Mouse (Mus musculus) kidney, adult 2 months (tissue): ENCODE data around the gene Prrg2. TPM values are rescaled to one million over a fixed set of nuclear protein-coding genes. Genes with fewer than 3 reads are reported as not detected.

Experiments
- DNase-seq: peaks from one replicate; pipeline ENCODE4 v3.0.0; 2021
- H3K27ac ChIP-seq: fragments of 200-500 bp; 2 replicates; pipeline ENCODE4 v1.5.1; 2012; ENCODE audit warnings: low read depth, low read length, control low read depth, inconsistent platforms; ENCODE audit not compliant: insufficient read depth
- H3K27me3 ChIP-seq: fragments of 200-500 bp; replicated peaks from 2 replicates; pipeline ENCODE4 v1.6.1; 2012; ENCODE audit warnings: mild to moderate bottlenecking, moderate library complexity, low read length, inconsistent platforms; ENCODE audit not compliant: control insufficient read depth, insufficient read depth
- H3K36me3 ChIP-seq: fragments of 200-500 bp; 2 replicates; pipeline ENCODE4 v1.6.1; 2012; ENCODE audit warnings: mild to moderate bottlenecking, moderate library complexity, low read length, inconsistent platforms; ENCODE audit not compliant: control insufficient read depth, insufficient read depth
- H3K4me1 ChIP-seq: fragments of 200-500 bp; 2 replicates; pipeline ENCODE4 v1.6.1; 2011; ENCODE audit warnings: low read length; ENCODE audit not compliant: control insufficient read depth, insufficient read depth
- H3K4me3 ChIP-seq: fragments of 200-500 bp; 2 replicates; pipeline ENCODE4 v1.5.1; 2011; ENCODE audit warnings: mild to moderate bottlenecking, low read depth, low read length, control low read depth; ENCODE audit not compliant: insufficient read depth
- CTCF ChIP-seq: fragments of 200-500 bp; conservative IDR thresholded peaks from 2 replicates; pipeline ENCODE4 v1.5.1; 2011; ENCODE audit warnings: low read depth, mild to moderate bottlenecking, control low read depth, low read length, moderate library complexity, mixed read lengths; ENCODE audit not compliant: insufficient read depth, insufficient read length
- POLR2A ChIP-seq: fragments of 200-500 bp; IDR thresholded peaks from one replicate; pipeline ENCODE4 v1.6.1; 2011; ENCODE audit warnings: low read depth, low read length, control low read depth
- WGBS: fragments of 180-500 bp; shearing (Covaris S2); methylation state at CpG from one replicate; pipeline ENCODE4 v1.1.7; 2018; 5-methylcytosine and 5-hydroxymethylcytosine counted together
- polyA plus RNA-seq: library from polyadenylated mRNA; depleted of rRNA; stranded (reverse); fragments of >200 nt; gene quantifications from 2 replicates; pipeline ENCODE4 v1.2.3, GENCODE M21; 2012

Prrg2 gene
- polyA plus RNA-seq, 1 experiment, result 80.9 TPM

DNA sequence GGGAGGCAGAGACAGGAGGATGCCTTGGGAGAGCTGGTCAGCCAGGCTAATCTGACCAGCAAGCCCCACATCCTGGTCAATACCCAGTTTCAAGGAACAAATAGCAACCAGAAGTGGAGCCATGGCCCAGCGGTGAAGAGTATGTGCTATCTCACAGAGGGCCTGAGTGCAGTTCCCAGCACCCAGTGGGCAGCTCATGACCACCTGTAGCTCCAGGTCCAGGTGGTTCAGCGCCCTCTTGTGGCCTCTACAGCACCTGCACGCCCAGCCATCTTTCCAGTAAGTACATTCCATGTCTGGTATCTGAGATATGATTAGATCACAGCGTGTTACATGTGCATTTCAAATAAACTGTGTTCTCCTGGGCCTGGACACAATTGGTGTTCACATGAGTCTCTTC is 23.6 kb upstream of the Prrg2 start:
- H3K27me3 ChIP-seq, result no peaks in the 10 kb centered on the region
- H3K27ac ChIP-seq, result no peak overlapping the region
- H3K4me3 ChIP-seq, result no peak overlapping the region
- no peak for DNase-seq
- WGBS, result 80% methylated on average over 4 of the region's 4 CpGs
- no peaks in the 10 kb centered on the region; the same call in 1 of the 2 replicates for H3K4me1 ChIP-seq
- no peaks in the 10 kb centered on the region for H3K36me3 ChIP-seq
- TF ChIP-seq CTCF (peak; percentile 22; the same call in 1 of the 2 replicates), POLR2A (no peak)

DNA sequence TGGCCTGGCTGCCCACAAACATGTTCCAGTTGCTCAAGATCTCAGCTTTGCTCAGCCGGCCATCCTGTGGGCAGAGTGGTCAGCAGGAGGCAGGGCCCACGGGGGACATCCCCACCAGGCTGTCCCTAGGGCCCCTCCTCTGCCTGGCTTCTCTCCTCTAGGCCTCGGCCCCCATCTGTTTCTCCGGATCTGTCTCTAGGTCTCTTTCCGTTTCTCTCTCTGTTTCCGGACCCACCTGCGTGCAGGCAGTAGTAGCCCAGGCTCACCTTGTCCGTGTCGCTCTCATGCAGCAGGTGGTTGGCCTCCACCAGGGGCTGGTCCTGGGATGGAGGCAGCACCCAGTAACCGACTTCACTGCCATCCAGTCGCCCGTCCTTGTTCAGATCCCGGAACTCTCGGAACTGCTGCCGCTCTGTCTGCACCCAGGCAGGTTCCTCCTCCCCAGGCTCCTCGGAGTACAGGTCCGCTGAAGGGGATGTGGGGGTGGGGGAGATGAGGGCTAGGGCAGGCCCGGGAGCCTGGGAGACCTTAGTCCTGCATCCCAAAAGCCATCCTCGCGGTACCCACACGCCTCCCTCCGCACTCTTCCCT is 20.9 kb upstream of the Prrg2 start:
- Histone ChIP-seq H3K27me3 (no peaks in the 10 kb centered on the region), H3K36me3 (no peaks in the 10 kb centered on the region), H3K4me3 (no peak overlapping the region), H3K4me1 (no peaks in the 10 kb centered on the region; the same call in 1 of the 2 replicates), H3K27ac (no peak overlapping the region)
- no peak for TF ChIP-seq POLR2A
- TF ChIP-seq CTCF, result no peak
- no peak for DNase-seq
- WGBS, result 83% methylated on average over 22 of the region's 22 CpGs

GRCm38 (mm10) chr7:45082401-45083299 is 20.2 kb upstream of the Prrg2 start:
- Histone ChIP-seq H3K4me3 (no peak overlapping the region), H3K4me1 (no peaks in the 10 kb centered on the region; the same call in 1 of the 2 replicates), H3K27me3 (no peaks in the 10 kb centered on the region), H3K36me3 (no peaks in the 10 kb centered on the region), H3K27ac (peak overlapping the region; percentile 17)
- TF ChIP-seq POLR2A (no peak), CTCF (no peak)
- WGBS, result 58% methylated on average over 25 of the region's 25 CpGs
- DNase-seq, result peak; percentile 64

GRCm38 (mm10) chr7:45081016-45081415 is 18.5 kb upstream of the Prrg2 start:
- no peaks in the 10 kb centered on the region; the same call in 1 of the 2 replicates for H3K4me1 ChIP-seq
- no peaks in the 10 kb centered on the region for H3K36me3 ChIP-seq
- no peaks in the 10 kb centered on the region for H3K27me3 ChIP-seq
- no peak for DNase-seq
- 66% methylated on average over 5 of the region's 5 CpGs for WGBS
- no peak overlapping the region for H3K4me3 ChIP-seq
- TF ChIP-seq POLR2A (no peak), CTCF (no peak)
- no peak overlapping the region for H3K27ac ChIP-seq

- Histone ChIP-seq H3K27ac (no peak overlapping the region), H3K36me3 (no peaks in the 10 kb centered on the region), H3K27me3 (no peaks in the 10 kb centered on the region), H3K4me3 (no peak overlapping the region), H3K4me1 (no peaks in the 10 kb centered on the region; the same call in 1 of the 2 replicates)
- TF ChIP-seq POLR2A (no peak), CTCF (peak; percentile 96)
- peak; percentile 93 for DNase-seq
- 1% methylated on average over 10 of the region's 10 CpGs for WGBS
Measured at GRCm38 (mm10) chr7:45079856-45080255, 17.4 kb upstream of the Prrg2 start.

DNA sequence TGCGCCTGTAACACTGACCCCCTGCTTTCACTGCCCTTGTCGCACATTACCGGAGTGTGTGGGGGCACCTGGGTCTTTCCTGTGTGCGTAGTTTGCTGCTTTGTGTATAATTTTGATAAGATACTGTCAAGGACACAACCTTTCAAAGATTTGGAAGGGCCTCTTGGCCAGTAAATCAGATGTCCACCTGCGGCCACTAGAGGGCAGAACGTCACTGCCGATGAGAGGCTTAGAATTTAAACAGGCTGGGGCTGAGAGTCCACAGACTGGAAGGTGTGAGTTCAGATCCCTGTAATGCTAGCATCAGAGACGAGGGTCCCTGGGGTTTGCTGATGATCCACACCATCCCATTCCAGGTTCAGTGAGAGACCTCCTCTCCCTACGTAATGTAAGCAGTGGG is 16.0 kb upstream of the Prrg2 start:
- peak; percentile 79 for DNase-seq
- WGBS, result 35% methylated on average over 9 of the region's 9 CpGs
- Histone ChIP-seq H3K4me3 (no peak overlapping the region), H3K36me3 (no peaks in the 10 kb centered on the region), H3K27ac (no peak overlapping the region), H3K4me1 (no peaks in the 10 kb centered on the region; the same call in 1 of the 2 replicates), H3K27me3 (no peaks in the 10 kb centered on the region)
- peak; percentile 87 for TF ChIP-seq CTCF
- TF ChIP-seq POLR2A, result no peak

- Histone ChIP-seq H3K4me3 (no peak overlapping the region), H3K36me3 (no peaks in the 10 kb centered on the region), H3K27ac (no peak overlapping the region), H3K27me3 (no peaks in the 10 kb centered on the region), H3K4me1 (no peaks in the 10 kb centered on the region; the same call in 1 of the 2 replicates)
- WGBS, result 83% methylated on average over 2 of the region's 2 CpGs
- DNase-seq, result no peak
- TF ChIP-seq CTCF (no peak), POLR2A (no peak)
Measured at GRCm38 (mm10) chr7:45077829-45078228, 15.4 kb upstream of the Prrg2 start.

GRCm38 (mm10) chr7:45077322-45077721 is 14.8 kb upstream of the Prrg2 start:
- Histone ChIP-seq H3K4me1 (no peaks in the 10 kb centered on the region), H3K27me3 (no peaks in the 10 kb centered on the region), H3K27ac (no peak overlapping the region), H3K4me3 (no peak overlapping the region), H3K36me3 (no peaks in the 10 kb centered on the region)
- WGBS, result 91% methylated on average over 14 of the region's 14 CpGs
- TF ChIP-seq CTCF, result no peak
- no peak for TF ChIP-seq POLR2A
- no peak for DNase-seq
